Mouse (Mus musculus): ENCODE measurements around the gene Dok7. TPM values are rescaled to one million over a fixed set of nuclear protein-coding genes. Genes with fewer than 3 reads are reported as not detected.

The Dok7 gene
- total RNA-seq, 2 experiments from 2014 or later, result 30.0 to 33.3 TPM

- intact Hi-C loops (cut with DNase I; ENCODE audit: low total_unique reads), result loop anchor here (5.0 kb wide), 1 partner anchor 37 kb away; no protein-coding TSS in a partner anchor
- no peak for DNase-seq
Observed at GRCm38 (mm10) chr5:35050541-35050940, 6.0 kb upstream of the Dok7 start.

DNA sequence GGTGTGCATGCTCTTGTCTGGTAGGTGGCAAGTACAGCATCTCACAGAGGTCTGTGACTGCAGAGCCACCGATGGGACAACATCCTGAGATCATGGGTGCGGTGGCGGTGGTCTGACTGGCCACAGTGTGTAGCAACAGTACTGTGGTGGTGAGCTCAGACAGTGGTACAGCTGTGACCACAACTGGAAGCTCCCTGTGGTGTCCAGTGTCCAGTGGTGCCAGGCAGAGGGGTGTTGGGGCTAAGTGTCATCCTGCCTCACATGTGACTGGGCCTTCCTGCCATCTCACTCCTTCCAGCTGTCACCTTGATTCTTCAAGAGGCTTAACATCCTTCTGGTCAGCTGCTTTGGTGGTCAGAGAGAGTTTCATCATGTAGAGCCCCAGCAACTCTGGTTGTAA lies 1.9 kb upstream of the Dok7 start:
- intact Hi-C loops (cut with DNase I; ENCODE audit: low total_unique reads), result loop anchor here (5.0 kb wide), 1 partner anchor 33 kb away; no protein-coding TSS in a partner anchor
- DNase-seq, result no peak

- intact Hi-C loops (cut with DNase I; ENCODE audit: low total_unique reads), result no loop called here
- peak; percentile 78 for DNase-seq
Observed at GRCm38 (mm10) chr5:35055076-35055475, 1.5 kb upstream of the Dok7 start.

- no peak for DNase-seq
- intact Hi-C loops (cut with DNase I; ENCODE audit: low total_unique reads), result no loop called here
Observed at GRCm38 (mm10) chr5:35057582-35057981, 1.0 kb downstream of the Dok7 start.

- DNase-seq, result no peak
- intact Hi-C loops (cut with DNase I; ENCODE audit: low total_unique reads), result no loop called here
Observed at GRCm38 (mm10) chr5:35058216-35058615, 1.6 kb downstream of the Dok7 start.

GRCm38 (mm10) chr5:35060098-35060497 lies 3.5 kb downstream of the Dok7 start:
- intact Hi-C loops (cut with DNase I; ENCODE audit: low total_unique reads), result no loop called here
- DNase-seq, result no peak

- intact Hi-C loops (cut with DNase I; ENCODE audit: low total_unique reads), result no loop called here
Observed at GRCm38 (mm10) chr5:35069841-35070240, 13.3 kb downstream of the Dok7 start.

GRCm38 (mm10) chr5:35070314-35070713 lies 13.7 kb downstream of the Dok7 start:
- intact Hi-C loops (cut with DNase I; ENCODE audit: low total_unique reads), result no loop called here
- DNase-seq, result no peak

More at GRCm38 (mm10) chr5:35069841-35070240, 13.3 kb downstream of the Dok7 start:
- no peak for DNase-seq

DNA sequence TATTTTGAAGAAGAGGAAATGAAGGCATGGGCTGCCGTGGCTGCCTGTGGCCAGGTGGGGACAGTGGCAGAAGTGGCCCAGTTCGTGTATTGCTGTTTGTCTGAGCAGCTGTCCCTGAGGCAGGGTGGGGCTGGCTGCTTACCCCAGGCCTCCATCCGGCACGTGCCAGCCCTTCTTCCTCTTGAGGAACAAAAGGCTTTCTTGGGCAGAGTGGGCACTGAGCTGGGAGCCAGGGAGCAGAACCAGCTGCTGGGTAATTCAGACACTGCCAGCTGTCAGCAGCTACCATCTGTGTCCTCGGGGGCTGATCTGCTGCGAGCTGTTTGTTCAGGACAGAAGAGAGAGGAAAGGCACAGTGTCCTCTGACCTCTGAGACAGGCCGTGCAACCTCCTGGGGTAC lies 14.4 kb downstream of the Dok7 start:
- intact Hi-C loops (cut with DNase I; ENCODE audit: low total_unique reads), result no loop called here
- DNase-seq, result peak; percentile 36

DNA sequence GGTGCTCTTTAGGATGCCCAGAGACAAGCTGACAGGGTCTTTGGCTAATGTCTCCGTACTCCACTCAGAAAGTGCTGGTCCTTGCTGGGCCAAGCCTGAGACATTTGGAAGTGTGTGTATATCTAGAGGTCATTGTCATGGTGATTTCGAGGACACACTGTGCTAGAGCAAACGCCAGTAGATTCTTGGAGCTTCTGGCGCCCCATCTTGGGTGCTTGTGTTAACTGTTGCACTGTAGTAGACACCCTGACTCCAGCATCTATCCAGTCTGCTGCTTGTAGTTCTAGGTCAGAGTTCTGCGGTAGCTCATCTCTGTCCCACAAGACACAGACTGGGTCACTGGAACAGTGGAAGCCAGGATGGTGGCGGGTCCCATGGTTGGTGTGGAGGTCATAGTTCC lies 15.3 kb downstream of the Dok7 start:
- intact Hi-C loops (cut with DNase I; ENCODE audit: low total_unique reads), result no loop called here
- DNase-seq, result no peak

- no peak for DNase-seq
- intact Hi-C loops (cut with DNase I; ENCODE audit: low total_unique reads), result no loop called here
Observed at GRCm38 (mm10) chr5:35073235-35073634, 16.7 kb downstream of the Dok7 start.

DNA sequence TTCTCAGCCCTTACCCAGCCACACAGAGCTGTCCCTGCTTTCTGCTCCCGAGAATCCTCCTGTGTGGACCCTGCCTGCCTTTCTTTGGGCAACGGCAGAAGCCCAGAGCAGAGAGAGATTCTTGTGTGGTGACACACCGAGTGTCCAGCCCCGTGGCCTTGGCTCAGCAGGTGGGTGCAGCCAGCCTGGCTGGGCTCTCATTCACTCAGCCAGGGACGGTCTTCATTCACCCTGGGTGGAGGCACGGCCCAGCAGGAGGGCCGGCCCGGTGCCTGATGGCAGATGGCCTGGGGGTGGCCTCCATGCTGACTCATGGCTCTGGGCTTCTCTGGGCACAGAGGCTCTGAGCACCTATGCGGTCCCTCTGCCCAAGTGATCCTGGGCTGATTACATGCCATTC lies 17.4 kb downstream of the Dok7 start:
- DNase-seq, result peak; percentile 83
- intact Hi-C loops (cut with DNase I; ENCODE audit: low total_unique reads), result no loop called here

- DNase-seq, result no peak
- intact Hi-C loops (cut with DNase I; ENCODE audit: low total_unique reads), result no loop called here
Observed at GRCm38 (mm10) chr5:35076369-35076768, 19.8 kb downstream of the Dok7 start.

- no peak for DNase-seq
- intact Hi-C loops (cut with DNase I; ENCODE audit: low total_unique reads), result no loop called here
Observed at GRCm38 (mm10) chr5:35079101-35079500, 22.5 kb downstream of the Dok7 start.

- intact Hi-C loops (cut with DNase I; ENCODE audit: low total_unique reads), result loop anchor here (5.0 kb wide), 1 partner anchor 33 kb away; no protein-coding TSS in a partner anchor
- no peak for DNase-seq
Observed at GRCm38 (mm10) chr5:35084913-35085312, 28.3 kb downstream of the Dok7 start.

GRCm38 (mm10) chr5:35088785-35089613 lies 32.4 kb downstream of the Dok7 start:
- intact Hi-C loops (cut with DNase I; ENCODE audit: low total_unique reads), result loop anchor here (5.0 kb wide), 1 partner anchor 37 kb away; no protein-coding TSS in a partner anchor
- DNase-seq, result peak; percentile 73

- intact Hi-C loops (cut with DNase I; ENCODE audit: low total_unique reads), result loop anchor here (5.0 kb wide), 1 partner anchor 37 kb away; no protein-coding TSS in a partner anchor
Observed at GRCm38 (mm10) chr5:35089614-35089963, 33.0 kb downstream of the Dok7 start.

GRCm38 (mm10) chr5:35091636-35092035 lies 35.1 kb downstream of the Dok7 start:
- DNase-seq, result no peak
- intact Hi-C loops (cut with DNase I; ENCODE audit: low total_unique reads), result no loop called here

More at GRCm38 (mm10) chr5:35089614-35089963, 33.0 kb downstream of the Dok7 start:
- DNase-seq, result no peak

DNA sequence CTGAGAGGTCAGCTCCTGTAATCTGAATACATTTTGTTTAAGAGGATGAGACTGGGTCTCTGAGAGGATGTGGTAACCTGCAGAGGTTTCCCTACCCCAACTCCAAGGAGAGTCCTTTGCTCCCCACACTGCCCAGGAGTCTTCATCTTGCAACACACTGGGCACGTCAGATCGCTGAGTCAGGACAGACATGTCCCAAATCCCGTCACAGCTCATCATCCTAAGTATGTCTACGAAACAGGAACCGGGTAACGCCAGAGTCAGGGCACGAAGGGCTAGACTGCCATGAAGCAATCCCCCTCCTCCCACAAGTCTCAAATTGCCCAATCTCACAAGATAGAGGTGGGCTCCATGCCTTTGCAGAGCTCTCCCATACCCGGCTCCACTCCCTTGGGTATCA lies 46.5 kb downstream of the Dok7 start:
- intact Hi-C loops (cut with DNase I; ENCODE audit: low total_unique reads), result no loop called here
- DNase-seq, result no peak

- intact Hi-C loops (cut with DNase I; ENCODE audit: low total_unique reads), result no loop called here
- DNase-seq, result no peak
Observed at GRCm38 (mm10) chr5:35103528-35103927, 47.0 kb downstream of the Dok7 start.

All from gastrocnemius, postnatal 14 days (tissue).